Mouse (Mus musculus): ENCODE data around the gene Btn1a1. TPM values are rescaled to one million over a fixed set of nuclear protein-coding genes. Genes with fewer than 3 reads are reported as not detected.
A peak's percentile ranks its signal among the peaks of the same experiment; 100 is the strongest.

Gene Btn1a1
- polyA plus RNA-seq (2017; shearing (Covaris generic)) = not detected

GRCm38 (mm10) chr13:23465600-23466109, at the start of gene Btn1a1:
Gene Btn1a1 (minus strand): TSS chr13:23465901.
- peak; percentile 43 for ATAC-seq

- ATAC-seq = no peak
Measured at GRCm38 (mm10) chr13:23515281-23515680, 49.6 kb upstream of the Btn1a1 start.

- no peak for ATAC-seq
Measured at GRCm38 (mm10) chr13:23513517-23513916, 47.8 kb upstream of the Btn1a1 start.

GRCm38 (mm10) chr13:23510127-23510526, 44.4 kb upstream of the Btn1a1 start:
- no peak for ATAC-seq

- ATAC-seq = no peak
Measured at GRCm38 (mm10) chr13:23506819-23507515, 41.3 kb upstream of the Btn1a1 start.

- no peak for ATAC-seq
Measured at GRCm38 (mm10) chr13:23506351-23506750, 40.6 kb upstream of the Btn1a1 start.

GRCm38 (mm10) chr13:23505662-23506345, 40.1 kb upstream of the Btn1a1 start:
- ATAC-seq = no peak

- ATAC-seq = peak; percentile 51
Measured at GRCm38 (mm10) chr13:23503797-23504196, 38.1 kb upstream of the Btn1a1 start.

GRCm38 (mm10) chr13:23502916-23503315, 37.2 kb upstream of the Btn1a1 start:
- ATAC-seq = no peak

- no peak for ATAC-seq
Measured at GRCm38 (mm10) chr13:23502031-23502567, 36.4 kb upstream of the Btn1a1 start.

- no peak for ATAC-seq
Measured at GRCm38 (mm10) chr13:23501511-23501910, 35.8 kb upstream of the Btn1a1 start.

GRCm38 (mm10) chr13:23500424-23501200, 34.9 kb upstream of the Btn1a1 start:
- ATAC-seq = peak; percentile 34

- no peak for ATAC-seq
Measured at GRCm38 (mm10) chr13:23499943-23500342, 34.2 kb upstream of the Btn1a1 start.

GRCm38 (mm10) chr13:23498653-23499052, 33.0 kb upstream of the Btn1a1 start:
- ATAC-seq = no peak

GRCm38 (mm10) chr13:23497656-23498321, 32.1 kb upstream of the Btn1a1 start:
- ATAC-seq = no peak

GRCm38 (mm10) chr13:23495526-23495925, 29.8 kb upstream of the Btn1a1 start:
- ATAC-seq = no peak

- ATAC-seq = no peak
Measured at GRCm38 (mm10) chr13:23491990-23492389, 26.3 kb upstream of the Btn1a1 start.

- ATAC-seq = no peak
Measured at GRCm38 (mm10) chr13:23491263-23491662, 25.6 kb upstream of the Btn1a1 start.

GRCm38 (mm10) chr13:23490863-23491262, 25.2 kb upstream of the Btn1a1 start:
- no peak for ATAC-seq

- ATAC-seq = peak; percentile 100
Measured at GRCm38 (mm10) chr13:23488400-23489322, 23.0 kb upstream of the Btn1a1 start, which contains the start of gene Btn2a2. Gene Btn2a2 (minus strand): TSS chr13:23488857.

GRCm38 (mm10) chr13:23485271-23485670, 19.6 kb upstream of the Btn1a1 start:
- no peak for ATAC-seq
